Mouse (Mus musculus): ENCODE results near the gene 4930438A08Rik. TPM values are rescaled to one million over a fixed set of nuclear protein-coding genes. Genes with fewer than 3 reads are reported as not detected.

Gene 4930438A08Rik
- polyA plus RNA-seq, 1 experiment = 0.75 TPM

GRCm38 (mm10) chr11:58308661-58309060, 34.1 kb downstream of the 4930438A08Rik start:
- no peak for TF ChIP-seq CTCF (IDR thresholded peaks at IDR 0.05; ENCODE audit: control insufficient read depth, insufficient read depth, insufficient replicate concordance, low read depth, low read length)
- no peak for TF ChIP-seq POLR2A (IDR thresholded peaks at IDR 0.05; ENCODE audit: control insufficient read depth, low read depth, low read length)
- Histone ChIP-seq H3K27ac (ENCODE audit: control insufficient read depth, insufficient read depth, low read depth, low read length) (no peak overlapping the region), H3K4me1 (ENCODE audit: control insufficient read depth, insufficient read depth, low read length) (peaks cover 10% of the 10 kb centered on the region), H3K4me3 (ENCODE audit: control insufficient read depth, low read depth, low read length) (no peak overlapping the region), H3K27me3 (ENCODE audit: control insufficient read depth, insufficient read depth, low read length) (no peaks in the 10 kb centered on the region), H3K36me3 (ENCODE audit: control insufficient read depth, insufficient read depth, low read length) (no peaks in the 10 kb centered on the region)

GRCm38 (mm10) chr11:58314069-58314468, 39.5 kb downstream of the 4930438A08Rik start:
- H3K36me3 ChIP-seq (ENCODE audit: control insufficient read depth, insufficient read depth, low read length) = no peaks in the 10 kb centered on the region
- no peak overlapping the region for H3K27ac ChIP-seq (ENCODE audit: control insufficient read depth, insufficient read depth, low read depth, low read length)
- H3K4me3 ChIP-seq (ENCODE audit: control insufficient read depth, low read depth, low read length) = peak overlapping the region; percentile 12
- no peaks in the 10 kb centered on the region for H3K27me3 ChIP-seq (ENCODE audit: control insufficient read depth, insufficient read depth, low read length)
- TF ChIP-seq CTCF (IDR thresholded peaks at IDR 0.05; ENCODE audit: control insufficient read depth, insufficient read depth, insufficient replicate concordance, low read depth, low read length) (no peak), POLR2A (IDR thresholded peaks at IDR 0.05; ENCODE audit: control insufficient read depth, low read depth, low read length) (no peak)
- H3K4me1 ChIP-seq (ENCODE audit: control insufficient read depth, insufficient read depth, low read length) = peaks cover 5% of the 10 kb centered on the region; the same call in 1 of the 2 replicates

- no peaks in the 10 kb centered on the region for H3K27me3 ChIP-seq (ENCODE audit: control insufficient read depth, insufficient read depth, low read length)
- H3K4me1 ChIP-seq (ENCODE audit: control insufficient read depth, insufficient read depth, low read length) = peaks cover 5% of the 10 kb centered on the region; the same call in 1 of the 2 replicates
- H3K4me3 ChIP-seq (ENCODE audit: control insufficient read depth, low read depth, low read length) = peak overlapping the region; percentile 6
- H3K27ac ChIP-seq (ENCODE audit: control insufficient read depth, insufficient read depth, low read depth, low read length) = no peak overlapping the region
- TF ChIP-seq CTCF (IDR thresholded peaks at IDR 0.05; ENCODE audit: control insufficient read depth, insufficient read depth, insufficient replicate concordance, low read depth, low read length) (no peak), POLR2A (IDR thresholded peaks at IDR 0.05; ENCODE audit: control insufficient read depth, low read depth, low read length) (peak; percentile 16; the same call in 1 of the 2 replicates)
- no peaks in the 10 kb centered on the region for H3K36me3 ChIP-seq (ENCODE audit: control insufficient read depth, insufficient read depth, low read length)
Measured at GRCm38 (mm10) chr11:58315536-58316168, 41.1 kb downstream of the 4930438A08Rik start.

- TF ChIP-seq POLR2A (IDR thresholded peaks at IDR 0.05; ENCODE audit: control insufficient read depth, low read depth, low read length) (no peak), CTCF (IDR thresholded peaks at IDR 0.05; ENCODE audit: control insufficient read depth, insufficient read depth, insufficient replicate concordance, low read depth, low read length) (no peak)
- Histone ChIP-seq H3K36me3 (ENCODE audit: control insufficient read depth, insufficient read depth, low read length) (no peaks in the 10 kb centered on the region), H3K4me3 (ENCODE audit: control insufficient read depth, low read depth, low read length) (peak overlapping the region; percentile 6), H3K4me1 (ENCODE audit: control insufficient read depth, insufficient read depth, low read length) (peaks cover 5% of the 10 kb centered on the region; the same call in 1 of the 2 replicates), H3K27ac (ENCODE audit: control insufficient read depth, insufficient read depth, low read depth, low read length) (no peak overlapping the region), H3K27me3 (ENCODE audit: control insufficient read depth, insufficient read depth, low read length) (no peaks in the 10 kb centered on the region)
Measured at GRCm38 (mm10) chr11:58316344-58316743, 41.7 kb downstream of the 4930438A08Rik start.

GRCm38 (mm10) chr11:58316768-58317390, 42.3 kb downstream of the 4930438A08Rik start:
- Histone ChIP-seq H3K27ac (ENCODE audit: control insufficient read depth, insufficient read depth, low read depth, low read length) (no peak overlapping the region), H3K36me3 (ENCODE audit: control insufficient read depth, insufficient read depth, low read length) (no peaks in the 10 kb centered on the region), H3K4me1 (ENCODE audit: control insufficient read depth, insufficient read depth, low read length) (peaks cover 5% of the 10 kb centered on the region; the same call in 1 of the 2 replicates), H3K4me3 (ENCODE audit: control insufficient read depth, low read depth, low read length) (peak overlapping the region; percentile 6), H3K27me3 (ENCODE audit: control insufficient read depth, insufficient read depth, low read length) (no peaks in the 10 kb centered on the region)
- no peak; the same call in 1 of the 2 replicates for TF ChIP-seq POLR2A (IDR thresholded peaks at IDR 0.05; ENCODE audit: control insufficient read depth, low read depth, low read length)
- TF ChIP-seq CTCF (IDR thresholded peaks at IDR 0.05; ENCODE audit: control insufficient read depth, insufficient read depth, insufficient replicate concordance, low read depth, low read length) = no peak

- peak overlapping the region; percentile 84 for H3K27ac ChIP-seq (ENCODE audit: control insufficient read depth, insufficient read depth, low read depth, low read length)
- peak overlapping the region; percentile 94 for H3K4me3 ChIP-seq (ENCODE audit: control insufficient read depth, low read depth, low read length)
- H3K27me3 ChIP-seq (ENCODE audit: control insufficient read depth, insufficient read depth, low read length) = no peaks in the 10 kb centered on the region
- peak; percentile 97 for TF ChIP-seq POLR2A (IDR thresholded peaks at IDR 0.05; ENCODE audit: control insufficient read depth, low read depth, low read length)
- no peak for TF ChIP-seq CTCF (IDR thresholded peaks at IDR 0.05; ENCODE audit: control insufficient read depth, insufficient read depth, insufficient replicate concordance, low read depth, low read length)
- no peaks in the 10 kb centered on the region for H3K36me3 ChIP-seq (ENCODE audit: control insufficient read depth, insufficient read depth, low read length)
- peaks cover 3% of the 10 kb centered on the region for H3K4me1 ChIP-seq (ENCODE audit: control insufficient read depth, insufficient read depth, low read length)
Measured at GRCm38 (mm10) chr11:58322824-58323569, 48.4 kb downstream of the 4930438A08Rik start.

Data from testis, adult 2 months (tissue).